Comparison of ENCODE assay signal across 8 mouse cellular contexts in genomic region chr2:45108521-45109091, GRCm38 (mm10). TPM values are rescaled to one million over a fixed set of nuclear protein-coding genes. Genes with fewer than 3 reads are reported as not detected.
DNase-seq lines count a peak whose midpoint lies in the region; ATAC-seq lines count a peak whose summit lies in the region.

No protein-coding gene starts in this region.

- no peaks in the 10 kb centered on the region for H3K9me3 ChIP-seq in forebrain, embryonic 13.5 days (replicated peaks)
- H3K9me3 ChIP-seq in hindbrain, embryonic 14.5 days (ENCODE audit: control insufficient read depth, low read length) = no peaks in the 10 kb centered on the region
- no peaks in the 10 kb centered on the region for H3K9me3 ChIP-seq in liver, embryonic 15.5 days (replicated peaks)
- no peaks in the 10 kb centered on the region for H3K9me3 ChIP-seq in neural tube, embryonic 13.5 days

- no peaks in the 10 kb centered on the region for H3K27me3 ChIP-seq in forebrain, embryonic 13.5 days
- no peaks in the 10 kb centered on the region for H3K27me3 ChIP-seq in hindbrain, embryonic 14.5 days (ENCODE audit: control insufficient read depth, insufficient read depth, low read length)
- no peaks in the 10 kb centered on the region; the same call in 1 of the 2 replicates for H3K27me3 ChIP-seq in liver, embryonic 15.5 days
- H3K27me3 ChIP-seq in neural tube, embryonic 13.5 days = no peaks in the 10 kb centered on the region

- peaks cover 60% of the 10 kb centered on the region for H3K4me1 ChIP-seq in forebrain, embryonic 13.5 days
- H3K4me1 ChIP-seq in hindbrain, embryonic 14.5 days (replicated peaks; ENCODE audit: control insufficient read depth, insufficient read depth, low read length) = peaks cover 36% of the 10 kb centered on the region
- peaks cover 59% of the 10 kb centered on the region for H3K4me1 ChIP-seq in liver, embryonic 15.5 days (replicated peaks)
- peaks cover 57% of the 10 kb centered on the region for H3K4me1 ChIP-seq in neural tube, embryonic 13.5 days (replicated peaks)

- H3K4me3 ChIP-seq in forebrain, embryonic 13.5 days = peak overlapping the region; percentile 92
- H3K4me3 ChIP-seq in hindbrain, embryonic 14.5 days (replicated peaks; ENCODE audit: low read length) = peak overlapping the region; percentile 78
- H3K4me3 ChIP-seq in liver, embryonic 15.5 days (replicated peaks) = peak overlapping the region; percentile 92
- peak overlapping the region; percentile 88 for H3K4me3 ChIP-seq in neural tube, embryonic 13.5 days

- H3K4me2 ChIP-seq in forebrain, embryonic 13.5 days = peak overlapping the region; percentile 75
- peak overlapping the region; percentile 74 for H3K4me2 ChIP-seq in hindbrain, embryonic 14.5 days (replicated peaks)
- H3K4me2 ChIP-seq in liver, embryonic 15.5 days = peak overlapping the region; percentile 88
- H3K4me2 ChIP-seq in neural tube, embryonic 13.5 days = peak overlapping the region; percentile 78

- no peaks in the 10 kb centered on the region for H3K36me3 ChIP-seq in forebrain, embryonic 13.5 days (ENCODE audit: poor library complexity, severe bottlenecking)
- H3K36me3 ChIP-seq in hindbrain, embryonic 14.5 days (replicated peaks; ENCODE audit: control insufficient read depth, insufficient read depth) = no peaks in the 10 kb centered on the region
- 0 out of 2 replicates have a peak, but pooled peaks cover 3% of the 10 kb centered on the region for H3K36me3 ChIP-seq in liver, embryonic 15.5 days (replicated peaks)
- no peaks in the 10 kb centered on the region for H3K36me3 ChIP-seq in neural tube, embryonic 13.5 days

- peak overlapping the region; percentile 99 for H3K9ac ChIP-seq in forebrain, embryonic 13.5 days
- peak overlapping the region; percentile 92 for H3K9ac ChIP-seq in hindbrain, embryonic 14.5 days
- H3K9ac ChIP-seq in liver, embryonic 15.5 days = peak overlapping the region; percentile 98
- H3K9ac ChIP-seq in neural tube, embryonic 13.5 days = peak overlapping the region; percentile 99

- H3K27ac ChIP-seq in forebrain, embryonic 13.5 days = peak overlapping the region; percentile 99
- peak overlapping the region; percentile 97 for H3K27ac ChIP-seq in hindbrain, embryonic 14.5 days
- H3K27ac ChIP-seq in liver, embryonic 15.5 days (replicated peaks) = peak overlapping the region; percentile 91
- peak overlapping the region; percentile 99 for H3K27ac ChIP-seq in neural tube, embryonic 13.5 days (replicated peaks)

- DNase-seq in embryo, embryonic 10 days (ENCODE audit: low spot score) = peak; percentile 61
- DNase-seq in embryo, embryonic 9.5 days (ENCODE audit: extremely low spot score) = no peak
- peak; percentile 72 for DNase-seq in adipocyte (ENCODE audit: low spot score)
- no peak for DNase-seq in hindbrain, embryonic 14.5 days (ENCODE audit: low spot score)
- DNase-seq in yolk sac, embryonic 10.5 days (ENCODE audit: low spot score) = peak; percentile 33

- WGBS in forebrain, embryonic 13.5 days = under 1% methylated on average over 23 of the region's 25 CpGs
- WGBS in hindbrain, embryonic 14.5 days = under 1% methylated on average over 25 of the region's 25 CpGs
- under 1% methylated on average over 25 of the region's 25 CpGs for WGBS in liver, embryonic 15.5 days (ENCODE audit: insufficient replicate concordance)
- under 1% methylated on average over 25 of the region's 25 CpGs for WGBS in neural tube, embryonic 13.5 days

- peak; percentile 60 for ATAC-seq in forebrain, embryonic 13.5 days
- peak; percentile 57 for ATAC-seq in hindbrain, embryonic 14.5 days (ENCODE audit: low FRiP score)
- peak; percentile 43 for ATAC-seq in liver, embryonic 15.5 days (ENCODE audit: insufficient read depth)
- ATAC-seq in neural tube, embryonic 13.5 days (ENCODE audit: low read depth) = peak; percentile 68

RNA-seq across cellular contexts. Expression of gene Zeb2, which starts 8.6 kb away (rescaled TPM):
- 74.7 and 85.4 TPM in 2 replicates for polyA plus RNA-seq in forebrain, embryonic 13.5 days (2015; fragmentation: Nextera tagmentation; extraction: Ambion mirVana)
- 38.8 and 41.9 TPM in 2 replicates for polyA plus RNA-seq in hindbrain, embryonic 14.5 days (2014; fragmentation: Nextera tagmentation; extraction: Ambion mirVana)
- 11.2 and 12.1 TPM in 2 replicates for polyA plus RNA-seq in liver, embryonic 15.5 days (2015; fragmentation: Nextera tagmentation; extraction: Ambion mirVana)
- polyA plus RNA-seq in neural tube, embryonic 13.5 days (2015; fragmentation: Nextera tagmentation; extraction: Ambion mirVana) = 48.9 and 55.7 TPM in 2 replicates

Comparison
In these comparisons a context has a peak if more than half of its experiments do, and no peak if none do; other contexts are left out.
1. DNase-seq: peak in embryo, embryonic 10 days (single experiment), adipocyte (single experiment) and yolk sac, embryonic 10.5 days (single experiment); none in embryo, embryonic 9.5 days (single experiment) and hindbrain, embryonic 14.5 days (single experiment).
2. Peak in every context shown above with its lines, with median percentiles within 50 percentile points of each other: ATAC-seq, H3K27ac ChIP-seq, H3K4me2 ChIP-seq, H3K4me3 ChIP-seq and H3K9ac ChIP-seq.